Mouse (Mus musculus): Measurements from ENCODE around the gene Tmtc1.

DNA sequence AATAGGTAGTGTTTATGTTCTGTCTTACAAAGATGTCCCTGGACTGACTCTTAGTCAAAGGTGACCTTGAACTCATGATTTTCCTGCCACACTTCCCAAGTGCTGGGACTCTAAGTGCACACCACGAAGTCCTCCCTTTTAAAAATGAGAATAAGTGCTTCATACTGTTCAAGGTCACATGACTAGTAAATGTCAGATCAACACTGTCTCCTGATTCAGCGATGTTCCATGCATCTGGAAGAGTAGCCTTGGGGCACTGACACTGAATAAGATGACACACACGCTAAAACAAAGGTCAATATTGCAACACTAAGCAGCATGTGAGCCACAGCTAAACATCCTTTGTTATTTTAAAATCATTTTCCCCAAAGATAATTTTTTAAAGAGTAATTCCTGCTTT is 139.0 kb downstream of the Tmtc1 start:
- TF ChIP-seq CTCF (IDR thresholded peaks at IDR 0.05) (no peak), EP300 (IDR thresholded peaks at IDR 0.05) (no peak)

All from lung, postnatal 0 days (tissue).